Mouse (Mus musculus) heart, adult 2 months (tissue): ENCODE measurements around the gene Mgarp.

ENCODE experiments used
- CTCF ChIP-seq: fragments of 200-600 bp; IDR thresholded peaks from 2 replicates; pipeline ENCODE4 v1.8.1; 2022; ENCODE audit warnings: antibody characterized with exemption, mild to moderate bottlenecking, moderate library complexity
- EP300 ChIP-seq: fragments of 200-500 bp; IDR thresholded peaks from 2 replicates; pipeline ENCODE4 v1.6.1; 2011; ENCODE audit warnings: low read depth, low read length, control low read depth; ENCODE audit not compliant: insufficient read depth
- POLR2A ChIP-seq: fragments of 200-500 bp; IDR thresholded peaks from 2 replicates; pipeline ENCODE4 v1.6.1; 2011; ENCODE audit warnings: mild to moderate bottlenecking, low read depth, low read length, control low read depth; ENCODE audit not compliant: insufficient read depth

DNA sequence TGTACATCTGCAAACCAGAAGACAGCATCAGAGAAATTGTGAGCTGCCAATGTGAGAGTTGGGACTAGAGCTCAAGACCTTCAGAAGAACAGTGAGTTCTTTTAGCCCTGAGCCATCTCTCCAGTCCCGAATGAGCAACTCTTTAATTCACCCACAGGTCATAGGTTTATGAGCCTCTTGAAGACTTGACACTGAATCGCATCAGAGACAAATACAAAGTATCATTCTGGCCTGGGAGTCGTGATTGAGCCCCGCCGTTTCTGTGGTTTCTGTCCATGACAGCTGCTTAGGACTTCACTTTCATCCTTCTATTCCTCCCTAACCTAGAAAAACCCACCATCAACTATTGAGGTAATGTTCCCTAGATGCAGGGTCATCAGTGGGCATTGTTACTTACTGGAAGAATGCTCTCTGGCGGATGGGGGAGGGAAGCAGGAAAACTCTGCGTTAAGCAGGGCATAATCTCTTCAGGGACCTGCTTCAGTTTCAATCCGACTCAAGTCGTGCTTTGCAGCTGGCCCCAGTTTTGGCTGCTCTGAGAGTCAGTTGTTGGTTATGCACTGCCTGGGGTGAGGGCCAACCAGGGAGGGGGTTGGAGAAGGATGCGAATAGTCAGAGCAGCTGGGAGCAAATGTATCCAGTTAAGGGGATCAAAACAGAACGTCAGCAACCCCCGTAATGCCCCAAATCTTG, 10.0 kb downstream of the Mgarp start:
- no peak for TF ChIP-seq POLR2A
- no peak for TF ChIP-seq CTCF
- TF ChIP-seq EP300 = no peak
